Mouse (Mus musculus) midbrain, embryonic 11.5 days (tissue): Measurements from ENCODE around the gene Dock3. TPM values are rescaled to one million over a fixed set of nuclear protein-coding genes. Genes with fewer than 3 reads are reported as not detected.

Experiments
- ATAC-seq: fragments of 200-750 bp; cut with Nextera tagmentation; 2 replicates; pipeline ENCODE4 v1.8.0; 2017; ENCODE audit warnings: moderate TSS enrichment, moderate library complexity; ENCODE audit not compliant: low FRiP score
- DNase-seq: peaks from one replicate; pipeline ENCODE4 v3.0.0; 2015; ENCODE audit warnings: low spot score; ENCODE audit errors: missing footprints
- H3K27ac ChIP-seq: fragments of 300-500 bp; sonication (generic); 2 replicates; pipeline ENCODE4 v1.5.1; 2014; ENCODE audit warnings: low read depth, low read length
- H3K27me3 ChIP-seq: fragments of 300-500 bp; sonication (generic); 2 replicates; pipeline ENCODE4 v1.6.1; 2014; ENCODE audit warnings: mild to moderate bottlenecking, low read length, moderate library complexity, mixed read lengths; ENCODE audit not compliant: control insufficient read depth, insufficient read depth
- H3K36me3 ChIP-seq: fragments of 300-500 bp; sonication (generic); 2 replicates; pipeline ENCODE4 v1.6.1; 2014; ENCODE audit warnings: mild to moderate bottlenecking, low read length, moderate library complexity, mixed read lengths; ENCODE audit not compliant: control insufficient read depth, insufficient read depth
- H3K4me1 ChIP-seq: fragments of 300-500 bp; sonication (generic); 2 replicates; pipeline ENCODE4 v1.6.1; 2014; ENCODE audit warnings: low read length; ENCODE audit not compliant: control insufficient read depth, insufficient read depth
- H3K4me2 ChIP-seq: fragments of 300-500 bp; sonication (generic); 2 replicates; pipeline ENCODE4 v1.6.1; 2014; ENCODE audit warnings: mild to moderate bottlenecking, moderate library complexity
- H3K4me3 ChIP-seq: fragments of 300-500 bp; sonication (generic); 2 replicates; pipeline ENCODE4 v1.5.1; 2014; ENCODE audit warnings: low read depth, low read length
- H3K9ac ChIP-seq: fragments of 300-500 bp; sonication (generic); 2 replicates; pipeline ENCODE4 v1.6.1; 2014; ENCODE audit warnings: low read length
- H3K9me3 ChIP-seq: fragments of 300-500 bp; sonication (generic); 2 replicates; pipeline ENCODE4 v1.6.1; 2016; ENCODE audit warnings: low read length; ENCODE audit not compliant: control insufficient read depth
- WGBS: fragments of 180-500 bp; shearing (Covaris S2); extraction: QIAGEN DNeasy Blood & Tissue Kit; methylation state at CpG from one replicate; pipeline ENCODE4 v1.1.7; 2014; 5-methylcytosine and 5-hydroxymethylcytosine counted together
- polyA plus RNA-seq: library from polyadenylated mRNA; unstranded; fragments of >200 nt; fragmentation: Nextera tagmentation; extraction: Ambion mirVana; gene quantifications from 2 replicates; pipeline ENCODE4 v1.2.1, GENCODE M21; 2014

Dock3 gene
- polyA plus RNA-seq, 1 experiment from 2014 or later: 9.3 TPM

- Histone ChIP-seq H3K27ac (no peak overlapping the region), H3K36me3 (no peaks in the 10 kb centered on the region), H3K27me3 (no peaks in the 10 kb centered on the region), H3K9me3 (no peaks in the 10 kb centered on the region), H3K9ac (no peak overlapping the region), H3K4me2 (no peak overlapping the region), H3K4me1 (no peaks in the 10 kb centered on the region), H3K4me3 (no peak overlapping the region)
- 83% methylated on average over 10 of the region's 10 CpGs for WGBS
- ATAC-seq (no peak), DNase-seq (no peak)
Observed at GRCm38 (mm10) chr9:107273184-107273583, 41.5 kb upstream of the Dock3 start.

- Histone ChIP-seq H3K27ac (no peak overlapping the region), H3K4me3 (no peak overlapping the region), H3K36me3 (no peaks in the 10 kb centered on the region), H3K9me3 (no peaks in the 10 kb centered on the region), H3K4me2 (no peak overlapping the region), H3K27me3 (no peaks in the 10 kb centered on the region), H3K4me1 (no peaks in the 10 kb centered on the region), H3K9ac (no peak overlapping the region)
- ATAC-seq (no peak), DNase-seq (no peak)
- 79% methylated on average over 4 of the region's 4 CpGs for WGBS
Observed at GRCm38 (mm10) chr9:107272284-107272683, 40.6 kb upstream of the Dock3 start.

- Histone ChIP-seq H3K36me3 (no peaks in the 10 kb centered on the region), H3K9me3 (no peaks in the 10 kb centered on the region), H3K4me2 (no peak overlapping the region), H3K4me1 (no peaks in the 10 kb centered on the region), H3K9ac (no peak overlapping the region), H3K27ac (no peak overlapping the region), H3K27me3 (no peaks in the 10 kb centered on the region), H3K4me3 (no peak overlapping the region)
- DNase-seq (no peak), ATAC-seq (no peak)
- 79% methylated on average over 7 of the region's 7 CpGs for WGBS
Observed at GRCm38 (mm10) chr9:107271177-107271938, 39.6 kb upstream of the Dock3 start.

- H3K9me3 ChIP-seq: no peaks in the 10 kb centered on the region
- H3K27ac ChIP-seq: no peak overlapping the region
- no peak overlapping the region for H3K4me3 ChIP-seq
- H3K9ac ChIP-seq: no peak overlapping the region
- no peaks in the 10 kb centered on the region for H3K27me3 ChIP-seq
- no peaks in the 10 kb centered on the region for H3K36me3 ChIP-seq
- H3K4me2 ChIP-seq: no peak overlapping the region
- ATAC-seq (no peak), DNase-seq (no peak)
- no peaks in the 10 kb centered on the region for H3K4me1 ChIP-seq
- WGBS: 95% methylated on average over 1 of the region's 1 CpGs
Observed at GRCm38 (mm10) chr9:107269772-107270171, 38.1 kb upstream of the Dock3 start.

- no peak overlapping the region for H3K4me3 ChIP-seq
- ATAC-seq: no peak
- H3K36me3 ChIP-seq: no peaks in the 10 kb centered on the region
- no peaks in the 10 kb centered on the region for H3K27me3 ChIP-seq
- no peak overlapping the region for H3K27ac ChIP-seq
- H3K9ac ChIP-seq: no peak overlapping the region
- no peak overlapping the region for H3K4me2 ChIP-seq
- H3K4me1 ChIP-seq: no peaks in the 10 kb centered on the region
- no peaks in the 10 kb centered on the region for H3K9me3 ChIP-seq
- 70% methylated on average over 4 of the region's 4 CpGs for WGBS
- no peak for DNase-seq
Observed at GRCm38 (mm10) chr9:107267721-107268402, 36.2 kb upstream of the Dock3 start.

- Histone ChIP-seq H3K36me3 (no peaks in the 10 kb centered on the region), H3K9ac (no peak overlapping the region), H3K27ac (no peak overlapping the region), H3K4me2 (no peak overlapping the region), H3K4me1 (no peaks in the 10 kb centered on the region), H3K4me3 (no peak overlapping the region), H3K27me3 (no peaks in the 10 kb centered on the region), H3K9me3 (no peaks in the 10 kb centered on the region)
- 83% methylated on average over 1 of the region's 1 CpGs for WGBS
- ATAC-seq: no peak
- DNase-seq: no peak
Observed at GRCm38 (mm10) chr9:107267028-107267427, 35.3 kb upstream of the Dock3 start.

- H3K4me1 ChIP-seq: no peaks in the 10 kb centered on the region
- H3K36me3 ChIP-seq: no peaks in the 10 kb centered on the region
- 70% methylated on average over 3 of the region's 3 CpGs for WGBS
- H3K4me2 ChIP-seq: no peak overlapping the region
- no peaks in the 10 kb centered on the region for H3K9me3 ChIP-seq
- H3K27me3 ChIP-seq: no peaks in the 10 kb centered on the region
- no peak overlapping the region for H3K4me3 ChIP-seq
- H3K9ac ChIP-seq: no peak overlapping the region
- DNase-seq (peak; percentile 17), ATAC-seq (no peak)
- H3K27ac ChIP-seq: no peak overlapping the region
Observed at GRCm38 (mm10) chr9:107264731-107265130, 33.0 kb upstream of the Dock3 start.

GRCm38 (mm10) chr9:107263912-107264311 lies 32.2 kb upstream of the Dock3 start:
- no peak for DNase-seq

GRCm38 (mm10) chr9:107262375-107262774 lies 30.7 kb upstream of the Dock3 start:
- H3K9me3 ChIP-seq: no peaks in the 10 kb centered on the region
- WGBS: 74% methylated on average over 7 of the region's 7 CpGs
- no peak overlapping the region for H3K27ac ChIP-seq
- H3K4me2 ChIP-seq: no peak overlapping the region
- no peaks in the 10 kb centered on the region for H3K4me1 ChIP-seq
- no peak overlapping the region for H3K4me3 ChIP-seq
- H3K27me3 ChIP-seq: no peaks in the 10 kb centered on the region
- DNase-seq (peak; percentile 70), ATAC-seq (no peak)
- H3K9ac ChIP-seq: no peak overlapping the region
- H3K36me3 ChIP-seq: no peaks in the 10 kb centered on the region

More at GRCm38 (mm10) chr9:107263912-107264311, 32.2 kb upstream of the Dock3 start:
- Histone ChIP-seq H3K36me3 (no peaks in the 10 kb centered on the region), H3K27me3 (no peaks in the 10 kb centered on the region), H3K27ac (no peak overlapping the region), H3K9ac (no peak overlapping the region), H3K4me3 (no peak overlapping the region), H3K9me3 (no peaks in the 10 kb centered on the region), H3K4me2 (no peak overlapping the region), H3K4me1 (no peaks in the 10 kb centered on the region)
- ATAC-seq: no peak
- 86% methylated on average over 5 of the region's 5 CpGs for WGBS
